Mouse (Mus musculus) spleen, adult 2 months (tissue): ENCODE results near the gene Flot2.

Experiments used
- CTCF ChIP-seq: fragments of 200-500 bp; IDR thresholded peaks from 2 replicates; pipeline ENCODE4 v1.5.1; 2011; ENCODE audit warnings: mild to moderate bottlenecking, inconsistent platforms; ENCODE audit not compliant: insufficient read depth, insufficient read length, insufficient replicate concordance; ENCODE audit errors: extremely low read depth
- POLR2A ChIP-seq: fragments of 200-500 bp; IDR thresholded peaks from 2 replicates; pipeline ENCODE4 v1.6.1; 2011; ENCODE audit warnings: low read depth, low read length, inconsistent platforms

GRCm38 (mm10) chr11:78072425-78073130, 34.8 kb downstream of the Flot2 start:
- no peak for TF ChIP-seq CTCF
- no peak for TF ChIP-seq POLR2A
